Mouse (Mus musculus) MEL (cell line): ENCODE data around the gene Timm50. TPM values are rescaled to one million over a fixed set of nuclear protein-coding genes. Genes with fewer than 3 reads are reported as not detected.

Experiments
- DNase-seq: peaks from one replicate; pipeline ENCODE4 v3.0.0; 2011; ENCODE audit warnings: low read depth, low spot score
- H3K27ac ChIP-seq: 2 replicates; pipeline ENCODE4 v1.5.1; 2012; ENCODE audit warnings: low read depth, mild to moderate bottlenecking, control low read depth, low read length, moderate library complexity; ENCODE audit not compliant: control insufficient read depth
- H3K27me3 ChIP-seq, 2 experiments: fragments of 150-350 bp in 1 of 2; sonication (generic) in 1 of 2; 2 replicates each; pipeline ENCODE4 v1.6.1; 2012; ENCODE audit warnings: low read length in 2 of 2, mild to moderate bottlenecking in 2 of 2, improper control_type of control experiment in 1 of 2, moderate library complexity in 1 of 2; ENCODE audit not compliant: insufficient read depth in 2 of 2, control insufficient read depth in 1 of 2
- H3K36me3 ChIP-seq, 2 experiments: 2 replicates each; pipeline ENCODE4 v1.6.1; 2012 to 2014; ENCODE audit warnings: low read length in 2 of 2, improper control_type of control experiment in 1 of 2, inconsistent platforms in 1 of 2, mild to moderate bottlenecking in 1 of 2; ENCODE audit not compliant: insufficient read depth in 2 of 2, control insufficient read depth in 1 of 2
- H3K4me1 ChIP-seq, 2 experiments: fragments of 150-350 bp in 1 of 2; sonication (generic) in 1 of 2; 2 replicates each; pipeline ENCODE4 v1.6.1; 2012; ENCODE audit warnings: low read length in 2 of 2, improper control_type of control experiment in 1 of 2, mild to moderate bottlenecking in 1 of 2; ENCODE audit not compliant: insufficient read depth in 2 of 2, control insufficient read depth in 1 of 2
- H3K4me3 ChIP-seq, 2 experiments: fragments of 150-350 bp in 1 of 2; sonication (generic) in 1 of 2; 2 replicates each; pipeline ENCODE4 v1.5.1; 2012; ENCODE audit warnings: low read depth in 2 of 2, low read length in 2 of 2, mild to moderate bottlenecking in 2 of 2, moderate library complexity in 2 of 2, control low read depth in 1 of 2, improper control_type of control experiment in 1 of 2; ENCODE audit not compliant: control insufficient read depth in 1 of 2, insufficient read depth in 1 of 2
- H3K79me2 ChIP-seq: 2 replicates; pipeline ENCODE4 v1.6.1; 2012; ENCODE audit warnings: mild to moderate bottlenecking, low read length, moderate library complexity; ENCODE audit not compliant: control insufficient read depth, poor library complexity, insufficient read depth
- H3K9ac ChIP-seq: 2 replicates; pipeline ENCODE4 v1.6.1; 2012; ENCODE audit warnings: low read depth, mild to moderate bottlenecking, control low read depth, low read length, moderate library complexity; ENCODE audit not compliant: control insufficient read depth, poor library complexity, severe bottlenecking
- H3K9me3 ChIP-seq: fragments of 150-350 bp; sonication (generic); replicated peaks from 2 replicates; pipeline ENCODE4 v1.6.1; 2012; ENCODE audit warnings: mild to moderate bottlenecking, low read length, improper control_type of control experiment, moderate library complexity; ENCODE audit not compliant: insufficient read depth
- CHD1 ChIP-seq: IDR thresholded peaks from 2 replicates; pipeline ENCODE4 v1.6.1; 2012; ENCODE audit warnings: low read depth, mild to moderate bottlenecking, inconsistent platforms, low read length, improper control_type of control experiment
- CHD2 ChIP-seq: IDR thresholded peaks from 2 replicates; pipeline ENCODE4 v1.6.1; 2011; ENCODE audit warnings: low read length, improper control_type of control experiment
- CTCF ChIP-seq, 3 experiments: IDR thresholded peaks in 2 of 3; conservative IDR thresholded peaks in 1 of 3; 2 replicates each; pipeline ENCODE4 v1.5.1; 2011 to 2012; ENCODE audit warnings: low read length in 3 of 3, low read depth in 2 of 3, mild to moderate bottlenecking in 2 of 3, improper control_type of control experiment in 1 of 3, inconsistent platforms in 1 of 3, mixed read lengths in 1 of 3, moderate library complexity in 1 of 3; ENCODE audit not compliant: control insufficient read depth in 1 of 3, insufficient read depth in 1 of 3, poor library complexity in 1 of 3, severe bottlenecking in 1 of 3
- E2F4 ChIP-seq: IDR thresholded peaks from 2 replicates; pipeline ENCODE4 v1.6.1; 2011; ENCODE audit warnings: low read depth, low read length, improper control_type of control experiment, borderline replicate concordance
- ELF1 ChIP-seq: IDR thresholded peaks from 2 replicates; pipeline ENCODE4 v1.6.1; 2014; ENCODE audit warnings: low read depth, mild to moderate bottlenecking, inconsistent platforms, low read length, improper control_type of control experiment, moderate library complexity
- GABPA ChIP-seq: IDR thresholded peaks from 2 replicates; pipeline ENCODE4 v1.6.1; 2012; ENCODE audit warnings: low read depth, mild to moderate bottlenecking, inconsistent platforms, low read length, improper control_type of control experiment, moderate library complexity
- GATA1 ChIP-seq: IDR thresholded peaks from 2 replicates; pipeline ENCODE4 v1.6.1; 2011; ENCODE audit warnings: low read depth, low read length, improper control_type of control experiment
- HCFC1 ChIP-seq: IDR thresholded peaks from 2 replicates; pipeline ENCODE4 v1.6.1; 2012; ENCODE audit warnings: low read depth, mild to moderate bottlenecking, inconsistent platforms, low read length, improper control_type of control experiment, moderate library complexity
- JUND ChIP-seq: IDR thresholded peaks from 2 replicates; pipeline ENCODE4 v1.6.1; 2011; ENCODE audit warnings: low read depth, mild to moderate bottlenecking, improper control_type of control experiment, low read length
- KAT2A ChIP-seq: conservative IDR thresholded peaks from 2 replicates; pipeline ENCODE4 v1.6.1; 2012; ENCODE audit warnings: low read depth, low read length, improper control_type of control experiment, inconsistent platforms
- MAX ChIP-seq: IDR thresholded peaks from 2 replicates; pipeline ENCODE4 v1.6.1; 2011; ENCODE audit warnings: low read length, improper control_type of control experiment
- MEF2A ChIP-seq: IDR thresholded peaks from 2 replicates; pipeline ENCODE4 v1.6.1; 2014; ENCODE audit warnings: low read depth, mild to moderate bottlenecking, inconsistent platforms, low read length, improper control_type of control experiment; ENCODE audit not compliant: poor library complexity, insufficient replicate concordance, severe bottlenecking; ENCODE audit errors: extremely low read depth
- POLR2AphosphoS2 ChIP-seq: IDR thresholded peaks from 2 replicates; pipeline ENCODE4 v1.6.1; 2011; ENCODE audit warnings: low read length, improper control_type of control experiment
- POLR2AphosphoS5 ChIP-seq: IDR thresholded peaks from 2 replicates; pipeline ENCODE4 v1.6.1; 2012; ENCODE audit warnings: low read depth, borderline replicate concordance, mild to moderate bottlenecking, inconsistent platforms, low read length, moderate library complexity, mixed read lengths
- RAD21 ChIP-seq: IDR thresholded peaks from 2 replicates; pipeline ENCODE4 v1.6.1; 2011; ENCODE audit warnings: mild to moderate bottlenecking, low read depth, low read length, improper control_type of control experiment
- SIN3A ChIP-seq: IDR thresholded peaks from 2 replicates; pipeline ENCODE4 v1.6.1; 2012; ENCODE audit warnings: low read length, improper control_type of control experiment, inconsistent platforms
- SMC3 ChIP-seq: IDR thresholded peaks from 2 replicates; pipeline ENCODE4 v1.6.1; 2011; ENCODE audit warnings: low read depth, low read length, improper control_type of control experiment
- TAL1 ChIP-seq: IDR thresholded peaks from 2 replicates; pipeline ENCODE4 v1.6.1; 2012; ENCODE audit warnings: mild to moderate bottlenecking, inconsistent platforms, low read length, moderate library complexity, mixed read lengths
- TBP ChIP-seq: IDR thresholded peaks from 2 replicates; pipeline ENCODE4 v1.8.0; 2011; ENCODE audit warnings: low read depth, low read length, improper control_type of control experiment
- TCF12 ChIP-seq: IDR thresholded peaks from 2 replicates; pipeline ENCODE4 v1.6.1; 2014; ENCODE audit warnings: low read depth, mild to moderate bottlenecking, inconsistent platforms, low read length, improper control_type of control experiment, moderate library complexity
- USF1 ChIP-seq: IDR thresholded peaks from 2 replicates; pipeline ENCODE4 v1.6.1; 2014; ENCODE audit warnings: low read depth, mild to moderate bottlenecking, inconsistent platforms, low read length, improper control_type of control experiment, moderate library complexity
- USF2 ChIP-seq, 2 experiments: IDR thresholded peaks; 2 replicates each; pipeline ENCODE4 v1.6.1; 2011 to 2012; ENCODE audit warnings: improper control_type of control experiment in 2 of 2, low read length in 2 of 2, borderline replicate concordance in 1 of 2, inconsistent platforms in 1 of 2, low read depth in 1 of 2, mild to moderate bottlenecking in 1 of 2; ENCODE audit not compliant: insufficient read depth in 1 of 2
- ZC3H11A ChIP-seq: IDR thresholded peaks from 2 replicates; pipeline ENCODE4 v1.6.1; 2012; ENCODE audit warnings: low read depth, mild to moderate bottlenecking, inconsistent platforms, low read length, improper control_type of control experiment
- ZMIZ1 ChIP-seq: IDR thresholded peaks from 2 replicates; pipeline ENCODE4 v1.6.1; 2012; ENCODE audit warnings: low read depth, mild to moderate bottlenecking, inconsistent platforms, low read length, improper control_type of control experiment, moderate library complexity
- ZNF384 ChIP-seq: IDR thresholded peaks from 2 replicates; pipeline ENCODE4 v1.6.1; 2012; ENCODE audit warnings: low read depth, mild to moderate bottlenecking, inconsistent platforms, low read length, improper control_type of control experiment
- polyA plus RNA-seq, 2 experiments: library from polyadenylated mRNA; stranded (reverse) in 1 of 2; unstranded in 1 of 2; fragments of >175 nt in 1 of 2; fragments of >200 nt in 1 of 2; gene quantifications; 2 replicates each; pipeline versions ENCODE4 v1.2.1 to v1.2.4; 2012; ENCODE audit warnings: low replicate concordance in 2 of 2, low read depth in 1 of 2; ENCODE audit not compliant: insufficient read length in 2 of 2, insufficient read depth in 1 of 2, missing spikeins in 1 of 2
- total RNA-seq: library from RNA; depleted of rRNA; stranded (reverse); fragments of 300-350 nt; gene quantifications from 2 replicates; pipeline ENCODE4 v1.2.3, GENCODE M21; 2012

The Timm50 gene
- total and polyA plus RNA-seq, 3 experiments: 167 to 216 TPM; not detected in 1

GRCm38 (mm10) chr7:28267129-28268041 lies 44.5 kb downstream of the Timm50 start, which contains the start of gene Eid2:
Eid2 (plus strand) TSS chr7:28267881.
- Histone ChIP-seq H3K79me2 (no peaks in the 10 kb centered on the region), H3K27ac (no peak within 1 kb of the TSS), H3K9me3 (no peaks in the 10 kb centered on the region), H3K4me3 (no peak within 1 kb of the TSS), H3K27me3 (no peaks in the 10 kb centered on the region), H3K4me1 (peaks cover 0 to 6% of the 10 kb centered on the region in 2 experiments; a peak in 2 of 4 replicates), H3K36me3 (peaks cover 0 to 3% of the 10 kb centered on the region in 2 experiments; a peak in 2 of 4 replicates), H3K9ac (no peak within 1 kb of the TSS)
- no peak for DNase-seq
- TF ChIP-seq KAT2A (no peak), RAD21 (peak; percentile 31), TBP (no peak), SMC3 (0 out of 2 replicates have a peak, but pooled peaks have one; percentile 29), CTCF (IDR thresholded peaks at IDR 0.05 in 2 of 3, conservative IDR thresholded peaks at IDR 0.05 in 1 of 3; ENCODE audit: control insufficient read depth in 1 of 3, insufficient read depth in 1 of 3, low read depth in 2 of 3, low read length in 3 of 3, poor library complexity in 1 of 3, severe bottlenecking in 1 of 3) (peak in 2 of 3 experiments; percentile 22 to 35; a peak in 1 of 6 replicates), JUND (no peak), E2F4 (no peak), MAX (no peak), SIN3A (no peak), POLR2AphosphoS2 (no peak), ZC3H11A (0 out of 2 replicates have a peak, but pooled peaks have one; percentile 25), MEF2A (no peak), CHD1 (no peak), GATA1 (no peak), ZNF384 (no peak)
- TF ChIP-seq, all 39 proteins: peak for 4

GRCm38 (mm10) chr7:28265391-28265790 lies 46.5 kb downstream of the Timm50 start:
- Histone ChIP-seq H3K36me3 (peaks cover 0 to 11% of the 10 kb centered on the region in 2 experiments; a peak in 2 of 4 replicates), H3K9me3 (no peaks in the 10 kb centered on the region), H3K79me2 (no peaks in the 10 kb centered on the region)

More at GRCm38 (mm10) chr7:28265391-28265790, 46.5 kb downstream of the Timm50 start:
- H3K4me1 ChIP-seq: peaks cover 2 to 13% of the 10 kb centered on the region in 2 experiments; a peak in 3 of 4 replicates
- no peak overlapping the region for H3K27ac ChIP-seq
- no peak for DNase-seq
- no peaks in the 10 kb centered on the region for H3K27me3 ChIP-seq
- TF ChIP-seq ZMIZ1: no peak
- no peak for TF ChIP-seq TCF12
- no peak for TF ChIP-seq KAT2A
- TF ChIP-seq MAX: no peak
- no peak for TF ChIP-seq TAL1
- no peak for TF ChIP-seq POLR2AphosphoS5
- TF ChIP-seq MEF2A: no peak
- no peak for TF ChIP-seq GABPA
- no peak for TF ChIP-seq USF2 (IDR thresholded peaks at IDR 0.05; ENCODE audit: borderline replicate concordance in 1 of 2, insufficient read depth in 1 of 2, low read depth in 1 of 2, low read length in 2 of 2)
- TF ChIP-seq POLR2AphosphoS2: no peak
- TF ChIP-seq USF1: no peak
- TF ChIP-seq ELF1: no peak
- TF ChIP-seq HCFC1: no peak
- no peak for TF ChIP-seq CHD2
- no peak overlapping the region for H3K4me3 ChIP-seq
- no peak overlapping the region for H3K9ac ChIP-seq
